In genomic region chr13:51417796-51418195, GRCm38 (mm10) we compare ENCODE assay signal across 8 mouse cellular contexts. TPM values are rescaled to one million over a fixed set of nuclear protein-coding genes. Genes with fewer than 3 reads are reported as not detected.
DNase-seq lines count a peak whose midpoint lies in the region; ATAC-seq lines count a peak whose summit lies in the region.

No protein-coding gene starts in this region.

- DNase-seq in liver, embryonic 13.5 days = no peak
- DNase-seq in kidney, postnatal 10 days = peak; percentile 70
- DNase-seq in thymus, postnatal 14 days = no peak
- no peak for DNase-seq in gastrocnemius, postnatal 36 days
- DNase-seq in lung, postnatal 36 days = no peak

- H3K4me2 ChIP-seq in liver, embryonic 13.5 days = no peak overlapping the region
- no peak overlapping the region for H3K4me2 ChIP-seq in liver, embryonic 12.5 days
- no peak overlapping the region for H3K4me2 ChIP-seq in heart, embryonic 11.5 days
- peak overlapping the region; percentile 33 for H3K4me2 ChIP-seq in neural tube, embryonic 14.5 days (ENCODE audit: low read depth, low read length)

- peak overlapping the region; percentile 34; the same call in 1 of the 2 replicates for H3K27ac ChIP-seq in liver, embryonic 13.5 days
- H3K27ac ChIP-seq in liver, embryonic 12.5 days = no peak overlapping the region
- no peak overlapping the region for H3K27ac ChIP-seq in heart, embryonic 11.5 days (ENCODE audit: low read depth, low read length)
- H3K27ac ChIP-seq in neural tube, embryonic 14.5 days (ENCODE audit: low read depth, low read length) = peak overlapping the region; percentile 55

- H3K4me3 ChIP-seq in liver, embryonic 13.5 days (replicated peaks) = no peak overlapping the region
- no peak overlapping the region for H3K4me3 ChIP-seq in liver, embryonic 12.5 days
- H3K4me3 ChIP-seq in heart, embryonic 11.5 days (ENCODE audit: low read depth, low read length) = no peak overlapping the region
- H3K4me3 ChIP-seq in neural tube, embryonic 14.5 days (ENCODE audit: low read depth, low read length) = no peak overlapping the region

- H3K9ac ChIP-seq in liver, embryonic 13.5 days = no peak overlapping the region
- no peak overlapping the region for H3K9ac ChIP-seq in liver, embryonic 12.5 days
- H3K9ac ChIP-seq in heart, embryonic 11.5 days (ENCODE audit: low read depth, low read length) = 0 out of 2 replicates have a peak overlapping the region, but pooled peaks have one; percentile 16
- H3K9ac ChIP-seq in neural tube, embryonic 14.5 days (replicated peaks; ENCODE audit: low read depth, low read length) = peak overlapping the region; percentile 29; the same call in 1 of the 2 replicates

- no peak for ATAC-seq in liver, embryonic 13.5 days (ENCODE audit: low read depth)
- no peak for ATAC-seq in liver, embryonic 12.5 days
- ATAC-seq in heart, embryonic 11.5 days (replicated peaks; ENCODE audit: insufficient number of reproducible peaks, low FRiP score, low TSS enrichment) = no peak
- ATAC-seq in neural tube, embryonic 14.5 days (ENCODE audit: low read depth) = no peak

- intact Hi-C loops in gastrocnemius, postnatal 36 days (cut with DNase I) = loop anchor here (5.0 kb wide), 2 partner anchors 225 to 315 kb away; partner anchors contain the start of gene Spin1

- H3K9me3 ChIP-seq in liver, embryonic 13.5 days (replicated peaks) = no peaks in the 10 kb centered on the region
- H3K9me3 ChIP-seq in liver, embryonic 12.5 days (replicated peaks) = 0 out of 2 replicates have a peak, but pooled peaks cover 3% of the 10 kb centered on the region
- no peaks in the 10 kb centered on the region; the same call in 1 of the 2 replicates for H3K9me3 ChIP-seq in heart, embryonic 11.5 days (replicated peaks; ENCODE audit: control insufficient read depth, low read length)
- H3K9me3 ChIP-seq in neural tube, embryonic 14.5 days (ENCODE audit: control insufficient read depth, low read length) = no peaks in the 10 kb centered on the region

- WGBS in liver, embryonic 13.5 days (ENCODE audit: insufficient replicate concordance) = 32% methylated on average over 6 of the region's 6 CpGs
- WGBS in liver, embryonic 12.5 days (ENCODE audit: insufficient replicate concordance) = 35% methylated on average over 6 of the region's 6 CpGs
- WGBS in heart, embryonic 11.5 days (ENCODE audit: insufficient replicate concordance) = 66% methylated on average over 6 of the region's 6 CpGs
- 61% methylated on average over 6 of the region's 6 CpGs for WGBS in neural tube, embryonic 14.5 days

- no peaks in the 10 kb centered on the region; the same call in 1 of the 2 replicates for H3K4me1 ChIP-seq in liver, embryonic 13.5 days (replicated peaks)
- H3K4me1 ChIP-seq in liver, embryonic 12.5 days = 0 out of 2 replicates have a peak, but pooled peaks cover 6% of the 10 kb centered on the region
- H3K4me1 ChIP-seq in heart, embryonic 11.5 days (ENCODE audit: control insufficient read depth, insufficient read depth, low read length) = peaks cover 4% of the 10 kb centered on the region; the same call in 1 of the 2 replicates
- peaks cover 10% of the 10 kb centered on the region for H3K4me1 ChIP-seq in neural tube, embryonic 14.5 days (ENCODE audit: control insufficient read depth, insufficient read depth, low read length)

- no peaks in the 10 kb centered on the region for H3K36me3 ChIP-seq in liver, embryonic 13.5 days
- peaks cover 5% of the 10 kb centered on the region; the same call in 1 of the 2 replicates for H3K36me3 ChIP-seq in liver, embryonic 12.5 days
- peaks cover 4% of the 10 kb centered on the region; the same call in 1 of the 2 replicates for H3K36me3 ChIP-seq in heart, embryonic 11.5 days (ENCODE audit: control insufficient read depth, insufficient read depth, low read length)
- no peaks in the 10 kb centered on the region for H3K36me3 ChIP-seq in neural tube, embryonic 14.5 days (ENCODE audit: control insufficient read depth, insufficient read depth, low read length)

- H3K27me3 ChIP-seq in liver, embryonic 13.5 days = no peaks in the 10 kb centered on the region
- no peaks in the 10 kb centered on the region for H3K27me3 ChIP-seq in liver, embryonic 12.5 days (replicated peaks)
- H3K27me3 ChIP-seq in heart, embryonic 11.5 days (ENCODE audit: control insufficient read depth, insufficient read depth, low read length) = no peaks in the 10 kb centered on the region
- no peaks in the 10 kb centered on the region for H3K27me3 ChIP-seq in neural tube, embryonic 14.5 days (ENCODE audit: control insufficient read depth, insufficient read depth, low read length)

RNA-seq across cellular contexts. Expression of gene S1pr3, which starts 9.4 kb away (rescaled TPM):
- 1.8 and 2.2 TPM in 2 replicates for polyA plus RNA-seq in liver, embryonic 13.5 days (2015; fragmentation: Nextera tagmentation; extraction: Ambion mirVana)
- polyA plus RNA-seq in liver, embryonic 12.5 days (2016; fragmentation: Nextera tagmentation; extraction: Ambion mirVana) = 4.8 and 5.5 TPM in 2 replicates
- polyA plus RNA-seq in heart, embryonic 11.5 days (2014; fragmentation: Nextera tagmentation; extraction: Ambion mirVana) = 21.2 and 23.0 TPM in 2 replicates
- polyA plus RNA-seq in neural tube, embryonic 14.5 days (2014; fragmentation: Nextera tagmentation; extraction: Ambion mirVana) = 5.9 and 12.8 TPM in 2 replicates
- total RNA-seq in gastrocnemius, postnatal 36 days (2021) = 1 to 10 TPM; 4.1 to 4.5 TPM

Comparison
In these comparisons a context has a peak if more than half of its experiments do, and no peak if none do; other contexts are left out.
1. H3K27ac ChIP-seq: peak in liver, embryonic 13.5 days (single experiment) and neural tube, embryonic 14.5 days (single experiment); none in liver, embryonic 12.5 days (single experiment) and heart, embryonic 11.5 days (single experiment).
2. H3K9ac ChIP-seq: peak in heart, embryonic 11.5 days (single experiment) and neural tube, embryonic 14.5 days (single experiment); none in liver, embryonic 13.5 days (single experiment) and liver, embryonic 12.5 days (single experiment).